Mouse (Mus musculus) limb, embryonic 15.5 days (tissue): ENCODE measurements around the gene Cacna1h. TPM values are rescaled to one million over a fixed set of nuclear protein-coding genes. Genes with fewer than 3 reads are reported as not detected.

Experiments
- ATAC-seq: fragments of 200-750 bp; cut with Nextera tagmentation; 2 replicates; pipeline ENCODE4 v1.8.0; 2017; ENCODE audit warnings: low read depth, moderate TSS enrichment; ENCODE audit not compliant: insufficient number of reproducible peaks, low FRiP score, low TSS enrichment
- H3K27ac ChIP-seq: fragments of 300-500 bp; sonication (generic); 2 replicates; pipeline ENCODE4 v1.5.1; 2015; ENCODE audit warnings: moderate library complexity, mild to moderate bottlenecking, inconsistent platforms
- H3K27me3 ChIP-seq: fragments of 300-500 bp; sonication (generic); 2 replicates; pipeline ENCODE4 v1.6.1; 2015; ENCODE audit warnings: inconsistent platforms
- H3K36me3 ChIP-seq: fragments of 300-500 bp; sonication (generic); 2 replicates; pipeline ENCODE4 v1.6.1; 2015; ENCODE audit warnings: inconsistent platforms
- H3K4me1 ChIP-seq: fragments of 300-500 bp; sonication (generic); 2 replicates; pipeline ENCODE4 v1.6.1; 2015; ENCODE audit warnings: inconsistent platforms
- H3K4me2 ChIP-seq: fragments of 300-500 bp; sonication (generic); 2 replicates; pipeline ENCODE4 v1.6.1; 2015; ENCODE audit warnings: mild to moderate bottlenecking, inconsistent platforms
- H3K4me3 ChIP-seq: fragments of 300-500 bp; sonication (generic); 2 replicates; pipeline ENCODE4 v1.5.1; 2015; ENCODE audit warnings: mild to moderate bottlenecking, inconsistent platforms
- H3K9ac ChIP-seq: fragments of 300-500 bp; sonication (generic); 2 replicates; pipeline ENCODE4 v1.6.1; 2015; ENCODE audit warnings: inconsistent platforms
- H3K9me3 ChIP-seq: fragments of 300-500 bp; sonication (generic); 2 replicates; pipeline ENCODE4 v1.6.1; 2016; ENCODE audit warnings: inconsistent platforms
- WGBS: fragments of 180-500 bp; shearing (Covaris S2); methylation state at CpG from one replicate; pipeline ENCODE4 v1.1.7; 2015; 5-methylcytosine and 5-hydroxymethylcytosine counted together
- polyA plus RNA-seq: library from polyadenylated mRNA; unstranded; fragments of >200 nt; fragmentation: Nextera tagmentation; extraction: Ambion mirVana; gene quantifications from 2 replicates; pipeline ENCODE4 v1.2.1, GENCODE M21; 2015

The Cacna1h gene
- polyA plus RNA-seq, 1 experiment from 2014 or later: 3.8 TPM

GRCm38 (mm10) chr17:25361291-25361690 is 72.3 kb downstream of the Cacna1h start:
- Histone ChIP-seq H3K4me3 (no peak overlapping the region), H3K36me3 (no peaks in the 10 kb centered on the region), H3K27me3 (0 out of 2 replicates have a peak, but pooled peaks cover 2% of the 10 kb centered on the region), H3K27ac (no peak overlapping the region), H3K4me1 (no peaks in the 10 kb centered on the region), H3K9me3 (no peaks in the 10 kb centered on the region), H3K9ac (no peak overlapping the region), H3K4me2 (no peak overlapping the region)
- WGBS: 57% methylated on average over 2 of the region's 2 CpGs
- ATAC-seq: no peak

GRCm38 (mm10) chr17:25345462-25345861 is 88.1 kb downstream of the Cacna1h start, which contains the start of gene Tpsab1:
Gene Tpsab1, minus strand, starts transcription at chr17:25345562.
- 92% methylated on average over 4 of the region's 4 CpGs for WGBS
- H3K4me1 ChIP-seq: no peaks in the 10 kb centered on the region
- no peak within 1 kb of the TSS for H3K9ac ChIP-seq
- no peak within 1 kb of the TSS for H3K4me2 ChIP-seq
- H3K9me3 ChIP-seq: no peaks in the 10 kb centered on the region
- H3K36me3 ChIP-seq: no peaks in the 10 kb centered on the region
- H3K4me3 ChIP-seq: no peak within 1 kb of the TSS
- H3K27me3 ChIP-seq: no peaks in the 10 kb centered on the region
- ATAC-seq: no peak
- H3K27ac ChIP-seq: no peak within 1 kb of the TSS

- no peak overlapping the region for H3K4me3 ChIP-seq
- H3K9ac ChIP-seq: no peak overlapping the region
- no peaks in the 10 kb centered on the region for H3K4me1 ChIP-seq
- H3K27ac ChIP-seq: no peak overlapping the region
- WGBS: 42% methylated on average over 3 of the region's 3 CpGs
- H3K9me3 ChIP-seq: no peaks in the 10 kb centered on the region
- no peak overlapping the region for H3K4me2 ChIP-seq
- H3K27me3 ChIP-seq: 0 out of 2 replicates have a peak, but pooled peaks cover 3% of the 10 kb centered on the region
- ATAC-seq: no peak
- no peaks in the 10 kb centered on the region for H3K36me3 ChIP-seq
These were observed 92.1 kb downstream of the Cacna1h start for GRCm38 (mm10) chr17:25341490-25341889.

GRCm38 (mm10) chr17:25340003-25340402 is 93.6 kb downstream of the Cacna1h start:
- Histone ChIP-seq H3K4me3 (no peak overlapping the region), H3K27me3 (0 out of 2 replicates have a peak, but pooled peaks cover 3% of the 10 kb centered on the region), H3K4me2 (no peak overlapping the region), H3K36me3 (no peaks in the 10 kb centered on the region), H3K9me3 (no peaks in the 10 kb centered on the region), H3K27ac (no peak overlapping the region), H3K4me1 (no peaks in the 10 kb centered on the region), H3K9ac (no peak overlapping the region)
- 88% methylated on average over 6 of the region's 6 CpGs for WGBS
- ATAC-seq: no peak

- Histone ChIP-seq H3K27ac (no peak overlapping the region), H3K36me3 (no peaks in the 10 kb centered on the region), H3K4me2 (no peak overlapping the region), H3K4me3 (no peak overlapping the region), H3K9ac (no peak overlapping the region), H3K4me1 (no peaks in the 10 kb centered on the region; the same call in 1 of the 2 replicates), H3K27me3 (peaks cover 9% of the 10 kb centered on the region), H3K9me3 (no peaks in the 10 kb centered on the region)
- WGBS: 79% methylated on average over 4 of the region's 4 CpGs
- no peak for ATAC-seq
These were observed 95.4 kb downstream of the Cacna1h start for GRCm38 (mm10) chr17:25338218-25338617.

- under 1% methylated on average over 8 of the region's 8 CpGs for WGBS
- Histone ChIP-seq H3K9ac (no peak overlapping the region), H3K36me3 (no peaks in the 10 kb centered on the region), H3K9me3 (no peaks in the 10 kb centered on the region), H3K4me2 (no peak overlapping the region), H3K4me1 (no peaks in the 10 kb centered on the region; the same call in 1 of the 2 replicates), H3K27ac (no peak overlapping the region), H3K4me3 (no peak overlapping the region), H3K27me3 (peaks cover 31% of the 10 kb centered on the region)
- ATAC-seq: no peak
These were observed 99.6 kb downstream of the Cacna1h start for GRCm38 (mm10) chr17:25333943-25334342.

GRCm38 (mm10) chr17:25332321-25332720 is 101.3 kb downstream of the Cacna1h start:
- WGBS: 80% methylated on average over 9 of the region's 9 CpGs

More at GRCm38 (mm10) chr17:25332321-25332720, 101.3 kb downstream of the Cacna1h start:
- Histone ChIP-seq H3K27ac (no peak overlapping the region), H3K27me3 (peaks cover 32% of the 10 kb centered on the region), H3K4me3 (no peak overlapping the region), H3K9ac (no peak overlapping the region), H3K36me3 (no peaks in the 10 kb centered on the region), H3K9me3 (no peaks in the 10 kb centered on the region), H3K4me1 (no peaks in the 10 kb centered on the region; the same call in 1 of the 2 replicates), H3K4me2 (no peak overlapping the region)
- ATAC-seq: no peak

Other genes with a start within 250 kb of the Cacna1h start
- gene BC003965, start 249.2 kb downstream of the Cacna1h start, polyA plus RNA-seq: 31.4 and 33.6 TPM in 2 replicates
- gene Unkl, start 245.4 kb downstream of the Cacna1h start, polyA plus RNA-seq: 9.1 and 9.9 TPM in 2 replicates
- gene Gnptg, start 193.7 kb downstream of the Cacna1h start, polyA plus RNA-seq: 34.9 and 41.6 TPM in 2 replicates
- 45.2 and 50.8 TPM in 2 replicates for gene Tsr3, start 193.6 kb downstream of the Cacna1h start, polyA plus RNA-seq
- 0.46 and 0.61 TPM in 2 replicates for gene Baiap3, start 177.4 kb downstream of the Cacna1h start, polyA plus RNA-seq
- 513 and 522 TPM in 2 replicates for gene Ube2i, start 159.2 kb downstream of the Cacna1h start, polyA plus RNA-seq
- 10.6 and 12.6 TPM in 2 replicates for gene Prss34, start 135.4 kb downstream of the Cacna1h start, polyA plus RNA-seq
- gene Prss28, start 125.1 kb downstream of the Cacna1h start, polyA plus RNA-seq: not detected in 2 replicates
- not detected in 2 replicates for gene Prss29, start 115.1 kb downstream of the Cacna1h start, polyA plus RNA-seq
- 5.0 and 5.3 TPM in 2 replicates for gene Tpsab1, start 88.2 kb downstream of the Cacna1h start, polyA plus RNA-seq
- gene Tpsb2, start 67.5 kb downstream of the Cacna1h start, polyA plus RNA-seq: 209 and 239 TPM in 2 replicates
- 14.4 and 16.6 TPM in 2 replicates for gene Tpsg1, start 64.5 kb downstream of the Cacna1h start, polyA plus RNA-seq
- gene Tekt4, start 20.8 kb upstream of the Cacna1h start, polyA plus RNA-seq: not detected in 2 replicates
- 0.08 TPM in 1 of 2 replicates, not detected in the other for gene Sstr5, start 63.5 kb upstream of the Cacna1h start, polyA plus RNA-seq
- gene Sox8, start 136.9 kb upstream of the Cacna1h start, polyA plus RNA-seq: 10.9 and 14.7 TPM in 2 replicates
- 28.8 and 30.5 TPM in 2 replicates for gene Lmf1, start 145.3 kb upstream of the Cacna1h start, polyA plus RNA-seq